Mouse (Mus musculus): ENCODE measurements around the gene Clcn6.

Clcn6 gene

DNA sequence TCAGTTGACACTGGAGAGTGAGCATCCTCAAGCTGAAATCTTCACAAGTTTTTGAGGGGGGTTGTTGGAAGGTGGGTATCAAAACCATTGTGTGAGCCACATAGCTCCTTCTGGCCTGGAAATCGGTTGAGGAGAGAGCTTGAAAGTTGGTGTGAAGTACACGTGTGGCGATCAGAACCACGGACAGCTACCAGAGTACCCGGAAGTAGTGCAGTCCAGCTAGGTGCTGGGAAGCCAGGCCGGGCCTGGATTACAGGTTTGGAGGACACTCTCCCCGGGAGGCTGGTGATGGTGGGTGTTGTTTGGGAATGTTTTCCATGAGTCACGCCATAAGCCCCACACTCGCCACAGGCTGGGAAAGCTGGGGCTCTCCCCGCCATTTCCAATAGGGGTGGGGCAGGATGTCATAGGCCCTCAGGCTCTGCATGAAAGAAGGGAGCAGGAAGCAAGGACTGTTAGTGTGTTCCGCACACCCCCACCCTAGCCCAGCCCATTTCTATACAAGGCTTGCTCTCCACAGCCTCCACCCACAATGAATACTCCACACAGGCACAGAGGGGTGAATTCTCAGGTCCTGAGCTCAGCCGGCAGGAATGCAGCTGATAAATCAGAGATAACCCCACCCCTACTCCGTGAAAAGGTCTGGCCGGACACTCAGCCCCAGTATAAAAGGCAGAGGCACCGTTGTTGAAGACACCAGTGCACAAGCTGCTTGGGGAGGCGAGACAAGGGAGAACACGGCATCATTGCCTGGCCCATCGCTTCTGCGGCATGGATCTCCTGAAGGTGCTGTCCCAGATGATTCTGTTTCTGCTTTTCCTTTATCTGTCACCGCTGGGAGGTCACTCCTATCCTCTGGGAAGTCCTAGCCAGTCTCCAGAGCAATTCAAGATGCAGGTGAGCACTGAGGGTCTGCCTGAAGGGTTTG, 53.2 kb downstream of the Clcn6 start, which contains the start of gene Nppb:
Nppb (plus strand) TSS at position 584 of the 928 bp plus-strand sequence.
- DNase-seq = peak; percentile 25

DNA sequence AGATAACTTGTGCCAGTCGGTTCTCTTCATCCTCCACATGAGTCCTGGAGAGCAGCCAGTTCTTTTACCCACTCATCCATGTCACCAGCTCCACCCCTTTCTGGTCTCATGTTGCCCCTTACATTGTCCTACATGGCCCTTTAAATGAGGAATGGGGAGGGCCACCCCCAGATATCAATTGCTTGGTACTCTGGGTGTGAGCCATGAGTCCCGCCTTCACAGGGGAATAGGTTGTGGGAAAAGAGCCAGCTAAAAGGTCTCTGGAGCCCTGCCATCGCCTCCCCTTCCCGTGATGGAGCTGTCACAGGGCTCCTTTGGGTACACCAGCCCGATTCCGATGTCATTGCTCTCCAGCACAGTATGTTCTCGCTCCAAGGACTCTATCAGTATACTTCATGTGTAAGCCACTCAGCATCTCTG, 59.2 kb downstream of the Clcn6 start:
- no peak for DNase-seq

DNA sequence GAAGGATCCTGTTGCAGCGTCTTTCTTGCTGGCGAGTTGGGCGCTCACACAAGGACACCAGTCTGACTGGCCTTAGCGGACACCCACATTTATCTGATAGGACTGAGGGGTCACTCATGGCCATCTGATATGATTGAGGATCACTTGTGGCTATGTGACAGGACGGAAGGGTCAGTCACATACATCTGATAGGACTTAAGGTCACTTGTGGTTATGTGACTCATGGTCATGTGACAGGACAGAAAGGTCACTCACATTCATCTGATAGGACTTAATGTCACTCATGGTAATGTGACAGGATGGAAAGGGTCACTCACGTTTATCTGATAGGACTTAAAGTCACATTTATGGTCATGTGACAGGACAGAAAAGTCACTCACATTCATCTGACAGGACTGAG, 60.2 kb downstream of the Clcn6 start:
- no peak for DNase-seq

DNA sequence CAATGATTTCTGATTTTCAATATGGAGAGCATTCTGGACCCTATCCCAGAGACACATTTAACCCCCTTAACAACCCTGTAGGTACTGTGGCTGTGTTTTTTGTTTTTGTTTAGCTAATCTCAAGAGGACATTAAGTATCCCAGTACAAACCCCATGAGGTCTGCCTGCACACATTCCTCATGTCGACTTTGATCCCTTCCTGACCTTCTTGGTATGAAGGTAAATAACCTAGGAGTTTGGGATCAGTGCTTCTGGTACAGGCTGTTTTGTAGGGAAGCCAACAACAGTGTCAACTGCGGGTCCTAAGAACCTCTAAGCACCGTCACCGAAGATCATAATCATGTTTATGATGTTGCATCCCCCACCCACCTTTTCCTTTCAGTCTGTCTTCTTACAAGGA, 60.9 kb downstream of the Clcn6 start:
- DNase-seq = peak; percentile 63

DNA sequence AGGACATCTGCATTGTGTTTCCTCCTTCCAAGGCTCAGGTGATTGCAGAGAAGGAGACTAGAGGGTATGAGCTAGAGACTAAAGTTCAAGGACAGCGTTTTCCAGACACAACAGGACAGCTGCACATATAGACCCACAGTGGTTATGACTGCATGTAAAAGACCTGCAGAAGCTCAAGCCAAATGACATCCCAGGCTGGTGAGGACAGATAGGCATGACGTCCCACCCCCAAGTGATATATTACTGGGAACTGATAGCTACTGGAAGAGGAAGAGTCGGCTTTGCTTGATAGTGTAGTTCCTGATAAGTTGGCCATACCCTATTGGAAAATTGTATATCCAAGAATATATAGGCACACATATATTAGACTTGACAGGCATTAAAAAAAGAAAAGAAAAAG, 62.4 kb downstream of the Clcn6 start:
- DNase-seq = no peak

DNA sequence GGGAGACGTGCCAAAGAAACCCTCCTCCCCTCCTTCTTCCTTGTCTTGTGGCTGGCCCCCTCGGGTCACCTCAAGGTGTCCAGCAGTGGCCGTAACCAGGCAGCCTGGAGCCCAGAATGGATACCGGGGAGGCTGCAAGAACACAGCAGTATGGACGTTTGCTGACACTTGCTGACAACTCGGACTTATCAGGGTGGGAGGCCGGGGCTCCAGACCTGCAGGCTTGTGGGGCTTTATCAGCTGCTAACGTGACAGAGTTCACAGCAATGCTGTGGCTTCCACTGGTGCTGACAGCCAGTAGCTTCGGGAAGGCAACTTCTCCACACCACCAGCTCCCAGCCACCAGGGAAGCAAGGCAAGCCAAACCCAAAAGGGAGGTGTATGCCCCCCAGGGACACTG, 69.3 kb downstream of the Clcn6 start:
- DNase-seq = no peak

DNA sequence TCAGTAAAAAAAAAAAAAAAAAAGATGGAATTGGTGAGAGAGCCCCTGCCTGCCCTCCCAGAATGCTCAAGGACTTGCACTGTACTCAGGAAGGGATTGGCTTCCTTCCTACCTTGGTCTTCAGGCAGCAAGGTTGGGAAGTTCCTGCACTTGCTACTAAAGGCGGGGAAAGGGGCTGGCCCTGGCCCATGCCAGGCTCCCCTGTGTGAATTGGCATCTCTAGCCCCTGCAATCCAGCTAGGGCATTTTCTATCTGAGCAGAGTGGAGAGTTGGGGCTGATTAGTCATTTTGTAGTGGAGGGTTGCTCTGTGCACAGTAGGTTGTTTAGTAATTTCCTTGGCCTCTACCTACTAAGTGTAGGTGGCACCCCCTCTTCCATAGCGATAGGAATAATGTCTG, 69.8 kb downstream of the Clcn6 start:
- no peak for DNase-seq

DNA sequence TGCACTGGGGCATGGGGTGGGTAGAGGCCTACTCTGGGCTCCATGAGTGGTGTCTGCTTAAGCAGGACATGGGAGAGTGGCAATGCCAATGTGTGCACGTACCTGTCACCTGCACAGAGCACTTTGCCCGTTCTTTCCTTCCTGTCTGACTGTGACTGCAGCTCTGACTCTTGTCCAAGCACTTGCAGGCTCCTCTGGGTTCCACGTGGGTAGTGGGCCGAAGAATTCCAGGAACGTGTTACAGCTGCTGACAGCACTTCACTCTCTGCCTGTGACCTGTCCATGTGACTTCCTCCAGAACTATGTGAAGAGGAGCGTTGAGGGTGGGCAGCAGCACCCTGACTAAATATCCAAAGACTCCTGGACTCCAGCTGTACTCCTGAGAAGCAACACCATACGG, 72.9 kb downstream of the Clcn6 start:
- peak; percentile 64 for DNase-seq

DNA sequence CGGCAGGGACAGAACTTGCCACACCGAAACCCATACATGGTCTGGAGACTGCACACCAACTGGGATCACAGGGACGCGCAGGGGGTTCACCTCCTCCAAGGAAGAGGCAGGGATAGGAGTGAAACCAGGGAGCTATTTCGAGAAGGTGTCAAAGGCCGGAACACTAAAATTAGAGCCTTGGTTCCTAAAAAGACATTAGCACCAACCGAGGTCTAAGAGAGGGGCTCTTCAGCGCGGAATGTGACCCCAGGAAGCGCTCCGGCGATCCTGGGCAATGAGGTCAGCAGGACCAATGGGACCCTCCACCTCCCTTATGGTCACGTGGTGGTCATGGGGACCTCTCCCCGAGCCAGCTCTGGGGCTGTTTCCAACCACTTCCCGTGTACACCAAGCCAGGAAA, 75.0 kb downstream of the Clcn6 start:
- no peak for DNase-seq

DNA sequence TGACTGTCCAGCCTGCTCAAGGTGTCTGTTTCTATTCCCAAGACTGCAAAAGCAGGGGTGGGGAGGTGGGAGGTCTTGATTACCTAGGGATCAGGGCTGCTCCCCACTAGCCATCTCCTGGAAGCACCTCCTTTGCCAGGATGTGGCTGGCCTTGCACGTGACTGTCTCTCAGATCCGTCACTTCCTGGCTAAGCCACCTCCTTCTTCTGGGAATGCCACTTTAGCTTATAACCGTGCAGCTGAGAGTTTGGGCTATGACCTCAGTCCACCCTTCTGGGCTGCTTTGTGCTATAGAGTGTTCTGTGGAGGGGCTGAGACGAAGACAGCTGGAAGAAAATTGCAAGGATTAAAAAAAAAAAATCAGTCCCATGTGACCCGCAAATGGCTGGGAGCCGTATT, 75.8 kb downstream of the Clcn6 start:
- DNase-seq = no peak

DNA sequence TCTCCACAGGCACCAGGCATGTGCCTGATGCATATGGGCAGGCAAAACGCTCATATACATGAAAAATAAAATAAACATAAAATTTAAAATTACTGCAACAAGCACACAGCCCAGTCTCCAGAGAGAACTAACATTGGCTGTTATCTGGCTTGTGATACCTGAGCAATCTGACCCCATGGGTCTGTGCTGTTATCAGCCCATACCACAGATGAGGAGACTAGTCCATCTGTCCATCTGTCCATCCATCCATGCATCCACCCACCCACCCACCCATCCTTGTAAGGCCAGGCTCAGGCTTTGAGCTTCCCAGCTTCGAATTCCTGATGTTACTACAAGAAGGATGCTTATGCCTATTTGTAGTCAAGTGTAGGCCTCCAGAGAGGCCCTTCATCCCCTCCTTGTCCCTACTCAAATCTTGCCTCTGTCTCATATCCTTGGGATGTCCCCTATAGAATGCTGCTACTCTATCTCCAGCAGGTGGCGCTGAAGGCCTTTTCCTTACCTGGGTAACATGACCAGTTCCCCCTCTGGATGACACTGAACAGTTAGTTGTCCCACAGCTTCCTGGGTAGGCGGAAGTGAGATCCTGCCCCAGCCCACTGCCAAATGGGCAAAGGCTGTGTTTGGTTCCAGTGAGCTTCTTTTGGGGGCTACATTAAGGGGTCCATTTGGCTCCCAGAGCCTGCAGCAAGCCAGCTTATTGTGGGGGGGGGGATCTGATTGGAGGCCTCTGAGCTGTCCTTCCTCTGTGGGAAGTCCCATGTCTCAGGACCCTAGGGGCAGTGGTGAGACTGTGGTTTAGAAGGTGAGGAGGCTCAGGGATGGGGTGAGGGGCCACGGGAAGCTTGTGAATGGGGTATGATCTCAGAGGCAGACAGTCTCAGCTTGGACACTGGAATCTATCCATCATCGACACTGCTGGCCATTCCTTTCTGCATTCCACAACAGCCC, 78.5 kb downstream of the Clcn6 start:
- DNase-seq = peak; percentile 60

DNA sequence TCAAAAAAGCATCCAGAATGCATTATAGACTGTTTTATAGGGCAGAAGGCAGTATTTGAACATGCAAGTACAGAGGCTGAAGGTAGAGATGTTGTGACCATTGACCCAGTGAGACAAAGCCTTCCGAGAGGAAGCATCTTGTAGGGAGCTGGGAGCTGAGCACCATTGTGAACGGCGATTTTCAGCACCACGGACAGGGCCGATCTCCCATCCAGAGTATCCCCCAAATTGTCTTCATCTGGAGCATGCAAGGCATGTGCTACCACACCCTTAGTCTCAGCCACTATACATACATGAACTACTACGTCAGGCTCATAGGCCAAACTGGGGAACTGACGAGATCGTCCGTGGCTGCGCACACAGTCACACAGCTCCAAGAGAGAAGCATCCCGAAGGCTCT, 81.5 kb downstream of the Clcn6 start:
- no peak for DNase-seq
